Mouse (Mus musculus): Measurements from ENCODE around the gene Tbl1x.
"Not testable (repeated sequence)": the region's sequence is repeated elsewhere in the genome, so short reads cannot be mapped to it uniquely, and the experiment has no call there.

GRCm38 (mm10) chrX:77539770-77540169, 29.0 kb downstream of the Tbl1x start:
- TF ChIP-seq GATA1 (IDR thresholded peaks at IDR 0.05; ENCODE audit: borderline replicate concordance, low read length); FLI1 (IDR thresholded peaks at IDR 0.05; ENCODE audit: low read length): not testable (repeated sequence)
